Mouse (Mus musculus): Measurements from ENCODE around the gene Thap7.

The Thap7 gene

DNA sequence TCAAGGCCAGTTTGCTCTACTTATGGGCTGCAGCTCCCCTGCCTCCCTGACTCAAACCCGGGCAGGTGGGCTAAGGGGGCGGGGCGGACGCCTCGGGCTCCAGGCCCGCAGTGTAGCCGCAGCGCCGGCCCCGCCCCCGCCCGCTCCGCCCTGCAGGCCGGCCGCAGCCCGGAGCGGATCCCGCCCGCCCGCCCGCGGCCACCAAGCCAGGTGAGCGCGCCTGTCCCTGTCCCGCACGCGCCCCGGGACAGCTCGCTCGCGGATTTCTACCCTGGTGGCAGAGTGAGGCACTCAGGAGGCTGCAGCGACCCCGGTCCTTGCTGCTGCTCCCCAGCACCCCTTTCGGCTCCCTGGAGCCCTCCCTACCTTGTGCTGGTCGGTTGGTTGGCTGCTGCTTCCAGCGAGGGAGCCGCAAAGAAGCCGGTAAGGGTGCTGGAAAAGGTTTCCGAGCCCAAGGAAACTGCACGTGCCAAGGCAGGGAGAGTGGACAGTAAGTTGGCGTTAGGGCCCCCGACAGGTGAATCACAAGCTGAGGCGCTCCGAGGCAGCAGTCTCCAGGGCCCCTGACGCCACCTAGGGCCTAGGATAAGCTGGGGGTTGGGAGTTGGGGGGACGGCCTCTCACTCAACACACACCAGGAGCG is 41.3 kb downstream of the Thap7 start, which contains the start of gene Aifm3:
Aifm3 (plus strand) TSS at position 143 of the 643 bp plus-strand sequence.
- no peak for DNase-seq (ENCODE audit: extremely low spot score, low spot score)

DNA sequence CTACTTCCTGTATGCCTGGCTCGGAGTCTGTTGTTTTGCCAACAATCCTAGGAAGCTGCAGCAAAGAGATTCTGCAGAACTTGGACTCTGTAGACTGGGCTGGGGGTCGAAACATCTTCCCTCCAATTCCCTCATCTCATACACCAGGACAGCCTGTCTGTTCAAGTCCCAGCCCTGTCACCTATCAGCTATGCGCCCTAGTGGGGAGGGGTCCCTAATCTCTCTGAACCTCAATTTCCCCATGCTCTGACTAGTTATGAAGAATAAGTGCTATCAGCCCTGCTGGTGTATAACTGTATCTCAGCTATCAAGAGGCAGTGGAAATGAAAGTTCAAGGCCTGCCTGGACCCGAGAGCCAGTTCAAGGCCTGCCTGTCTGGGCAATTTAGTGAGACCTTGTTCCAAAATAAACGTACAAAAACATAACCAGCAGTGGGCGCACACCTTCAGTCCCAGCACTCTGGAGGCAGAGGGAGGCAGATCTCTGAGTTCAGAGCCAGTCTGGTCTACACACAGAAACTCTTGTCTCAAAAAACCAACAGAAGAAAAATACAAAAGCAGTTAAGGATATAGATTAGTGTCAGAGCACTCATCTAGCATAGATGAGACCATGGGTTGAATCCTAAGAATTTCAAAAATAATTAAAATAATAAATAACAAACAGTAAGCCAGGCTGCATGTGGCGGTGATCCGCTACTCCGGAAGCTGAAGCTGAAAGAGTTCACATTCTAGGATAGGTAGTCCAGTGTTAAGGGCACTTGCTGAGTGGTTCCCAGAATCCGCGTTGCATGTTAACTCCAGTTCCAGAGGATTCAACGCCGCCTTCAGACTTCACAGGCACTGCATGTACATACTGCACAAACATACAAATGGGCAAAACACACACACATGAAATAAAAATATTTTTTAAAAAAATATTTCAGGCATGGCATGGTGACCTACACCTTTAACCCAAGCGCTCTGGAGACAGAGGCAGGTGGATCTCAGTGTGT is 42.2 kb downstream of the Thap7 start:
- no peak for DNase-seq (ENCODE audit: extremely low spot score, low spot score)

DNA sequence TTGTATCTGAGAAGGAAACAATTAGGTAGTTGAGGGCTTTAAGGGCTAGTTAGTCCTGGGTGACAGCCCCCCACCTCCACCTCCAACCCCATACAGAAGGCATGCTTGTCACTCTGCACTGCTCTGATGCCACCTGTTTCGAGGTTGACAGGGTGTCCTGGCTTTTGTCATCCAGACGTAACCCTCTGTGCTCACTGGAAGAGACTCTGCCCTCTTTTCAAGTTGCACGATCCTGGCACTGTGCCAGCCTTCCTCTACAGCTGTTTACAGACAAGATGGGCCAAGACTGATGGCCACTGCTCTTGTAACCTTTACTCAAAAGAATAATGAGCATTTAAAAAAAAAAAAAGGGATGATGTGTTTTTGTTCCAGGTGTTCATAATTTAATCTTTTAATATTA is 44.4 kb downstream of the Thap7 start:
- DNase-seq (ENCODE audit: extremely low spot score, low spot score): no peak

DNA sequence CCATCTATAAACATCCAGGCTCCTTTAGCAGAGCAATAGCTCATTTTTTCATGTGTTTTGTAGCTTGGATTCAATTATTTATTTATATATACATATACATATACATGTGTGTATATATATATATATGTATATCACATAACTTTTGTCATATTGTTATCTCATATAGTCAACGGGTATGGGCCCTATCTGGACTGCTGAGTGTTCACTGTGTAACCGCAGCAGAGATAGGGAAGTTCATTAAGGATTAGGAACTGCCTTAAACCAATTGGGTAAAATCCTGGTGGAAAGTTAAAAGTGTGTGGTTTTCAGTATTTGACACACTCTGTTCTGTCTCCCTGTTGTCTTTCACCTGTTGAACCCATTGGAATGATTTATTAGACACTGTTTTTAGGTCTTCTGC is 49.5 kb downstream of the Thap7 start:
- DNase-seq (ENCODE audit: extremely low spot score, low spot score): no peak

DNA sequence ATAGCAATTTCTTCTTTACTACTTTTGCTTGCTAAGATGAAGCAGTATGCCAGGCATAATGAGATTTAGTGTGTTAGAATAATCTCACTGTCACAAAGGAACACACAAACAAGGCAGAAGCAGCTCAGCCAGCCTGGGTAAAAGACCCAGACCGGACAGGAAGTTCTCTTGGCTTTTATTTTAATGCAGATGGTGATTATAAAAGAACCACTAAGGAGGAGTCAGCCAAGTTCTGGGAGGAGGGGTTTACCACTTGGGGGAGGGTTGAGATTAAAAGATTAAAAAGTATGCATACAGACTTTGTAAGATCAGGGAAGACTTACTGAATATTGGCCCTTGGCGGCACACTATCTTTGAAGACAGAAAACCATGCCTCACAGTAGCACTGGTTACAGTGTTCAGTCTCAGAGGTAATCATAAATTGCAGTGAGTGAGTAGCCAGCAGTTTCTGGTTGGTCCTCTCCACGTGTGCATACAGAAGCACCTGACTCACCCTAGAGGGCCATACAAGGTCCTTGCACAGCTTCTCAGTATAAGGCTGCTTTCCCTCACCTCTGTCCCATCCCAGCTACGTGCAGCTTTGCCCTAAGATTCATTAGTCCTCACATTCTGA is 52.5 kb downstream of the Thap7 start:
- no peak for DNase-seq (ENCODE audit: extremely low spot score, low spot score)
